Mouse (Mus musculus) spleen, postnatal 36 days (tissue): ENCODE results near the gene Gm20388.

ENCODE experiments used
- DNase-seq, 2 experiments: peaks; one replicate each; pipeline ENCODE4 v3.0.0; 2022; ENCODE audit warnings: low spot score in 2 of 2, mixed read lengths in 1 of 2

The Gm20388 gene

GRCm38 (mm10) chr8:120467598-120467997 is 557.0 kb downstream of the Gm20388 start:
- DNase-seq: no peak

GRCm38 (mm10) chr8:120470170-120470569 is 559.5 kb downstream of the Gm20388 start:
- no peak for DNase-seq

- peak in 1 of 2 experiments; percentile 51 for DNase-seq
Observed at GRCm38 (mm10) chr8:120471166-120471565, 560.5 kb downstream of the Gm20388 start.

GRCm38 (mm10) chr8:120471752-120472151 is 561.1 kb downstream of the Gm20388 start:
- DNase-seq: no peak

GRCm38 (mm10) chr8:120472230-120472629 is 561.6 kb downstream of the Gm20388 start:
- no peak for DNase-seq

GRCm38 (mm10) chr8:120473729-120474364 is 563.2 kb downstream of the Gm20388 start:
- DNase-seq: no peak

GRCm38 (mm10) chr8:120474496-120475235 is 564.0 kb downstream of the Gm20388 start:
- DNase-seq: no peak

- peak; percentile 76 to 83 for DNase-seq
Observed at GRCm38 (mm10) chr8:120475462-120476201, 565.0 kb downstream of the Gm20388 start.

- DNase-seq: no peak
Observed at GRCm38 (mm10) chr8:120476711-120477575, 566.3 kb downstream of the Gm20388 start.

- DNase-seq: no peak
Observed at GRCm38 (mm10) chr8:120478754-120479153, 568.1 kb downstream of the Gm20388 start.

- DNase-seq: peak in 1 of 2 experiments; percentile 27
Observed at GRCm38 (mm10) chr8:120479691-120480090, 569.0 kb downstream of the Gm20388 start.

GRCm38 (mm10) chr8:120482015-120482689 is 571.5 kb downstream of the Gm20388 start:
- DNase-seq: no peak

GRCm38 (mm10) chr8:120484460-120484859 is 573.8 kb downstream of the Gm20388 start:
- no peak for DNase-seq

- DNase-seq: peak in 1 of 2 experiments; percentile 20
Observed at GRCm38 (mm10) chr8:120485116-120485515, 574.5 kb downstream of the Gm20388 start.

- DNase-seq: peak; percentile 56 to 73
Observed at GRCm38 (mm10) chr8:120485551-120486476, 575.2 kb downstream of the Gm20388 start.

GRCm38 (mm10) chr8:120486477-120487376 is 576.1 kb downstream of the Gm20388 start:
- DNase-seq: peak; percentile 90 to 93

- peak; percentile 56 to 64 for DNase-seq
Observed at GRCm38 (mm10) chr8:120487377-120487728, 576.7 kb downstream of the Gm20388 start.

GRCm38 (mm10) chr8:120487729-120488510 is 577.3 kb downstream of the Gm20388 start:
- DNase-seq: peak; percentile 76
